Mouse (Mus musculus) hindbrain, embryonic 11.5 days (tissue): Measurements from ENCODE around the gene Plbd1. TPM values are rescaled to one million over a fixed set of nuclear protein-coding genes. Genes with fewer than 3 reads are reported as not detected.

ENCODE experiments used
- polyA plus RNA-seq: library from polyadenylated mRNA; unstranded; fragments of >200 nt; fragmentation: Nextera tagmentation; extraction: Ambion mirVana; gene quantifications from 2 replicates; pipeline ENCODE4 v1.2.1, GENCODE M21; 2014

The Plbd1 gene
- polyA plus RNA-seq, 1 experiment from 2014 or later: 2.6 TPM

Other genes starting within 250 kb of the Plbd1 start
- gene E330021D16Rik, start 246.4 kb downstream of the Plbd1 start, polyA plus RNA-seq: 0.13 TPM in 1 of 2 replicates, not detected in the other
- gene Atf7ip, start 155.8 kb downstream of the Plbd1 start, polyA plus RNA-seq: 54.1 and 73.7 TPM in 2 replicates
- gene Gucy2c, start 119.8 kb upstream of the Plbd1 start, polyA plus RNA-seq: 0.24 TPM in 1 of 2 replicates, not detected in the other
- 0.69 and 0.95 TPM in 2 replicates for gene Hist4h4, start 142.5 kb upstream of the Plbd1 start, polyA plus RNA-seq
- 100 and 105 TPM in 2 replicates for gene H2afj, start 146.3 kb upstream of the Plbd1 start, polyA plus RNA-seq
- gene BC049715, start 165.7 kb upstream of the Plbd1 start, polyA plus RNA-seq: 0.90 and 2.3 TPM in 2 replicates
- 116 and 130 TPM in 2 replicates for gene Wbp11, start 166.3 kb upstream of the Plbd1 start, polyA plus RNA-seq
- gene Smco3, start 173.5 kb upstream of the Plbd1 start, polyA plus RNA-seq: 0.63 TPM in 1 of 2 replicates, not detected in the other
- 0.52 and 0.90 TPM in 2 replicates for gene Art4, start 195.8 kb upstream of the Plbd1 start, polyA plus RNA-seq
- 4.7 and 8.3 TPM in 2 replicates for gene Mgp, start 213.9 kb upstream of the Plbd1 start, polyA plus RNA-seq